Mouse (Mus musculus): ENCODE results near the gene Man1a2.
A peak's percentile ranks its signal among the peaks of the same experiment; 100 is the strongest.

Gene Man1a2

GRCm38 (mm10) chr3:100685087-100685762 is at the start of gene Man1a2:
Gene Man1a2, minus strand, starts transcription at chr3:100685503.
- peak; percentile 64 for DNase-seq (ENCODE audit: low read depth, low spot score)

- DNase-seq (ENCODE audit: low read depth, low spot score) = no peak
Observed at GRCm38 (mm10) chr3:100734482-100735154, 49.3 kb upstream of the Man1a2 start.

GRCm38 (mm10) chr3:100731896-100732295 is 46.6 kb upstream of the Man1a2 start:
- DNase-seq (ENCODE audit: low read depth, low spot score) = no peak

GRCm38 (mm10) chr3:100731347-100731746 is 46.0 kb upstream of the Man1a2 start:
- no peak for DNase-seq (ENCODE audit: low read depth, low spot score)

- DNase-seq (ENCODE audit: low read depth, low spot score) = no peak
Observed at GRCm38 (mm10) chr3:100728008-100728712, 42.9 kb upstream of the Man1a2 start.

GRCm38 (mm10) chr3:100725960-100726674 is 40.8 kb upstream of the Man1a2 start:
- no peak for DNase-seq (ENCODE audit: low read depth, low spot score)

GRCm38 (mm10) chr3:100720786-100721300 is 35.5 kb upstream of the Man1a2 start:
- DNase-seq (ENCODE audit: low read depth, low spot score) = peak; percentile 26

GRCm38 (mm10) chr3:100716241-100716640 is 30.9 kb upstream of the Man1a2 start:
- no peak for DNase-seq (ENCODE audit: low read depth, low spot score)

GRCm38 (mm10) chr3:100715367-100715766 is 30.1 kb upstream of the Man1a2 start:
- no peak for DNase-seq (ENCODE audit: low read depth, low spot score)

- DNase-seq (ENCODE audit: low read depth, low spot score) = no peak
Observed at GRCm38 (mm10) chr3:100713142-100714005, 28.1 kb upstream of the Man1a2 start.

GRCm38 (mm10) chr3:100712140-100712539 is 26.8 kb upstream of the Man1a2 start:
- DNase-seq (ENCODE audit: low read depth, low spot score) = no peak

GRCm38 (mm10) chr3:100711486-100711885 is 26.2 kb upstream of the Man1a2 start:
- DNase-seq (ENCODE audit: low read depth, low spot score) = no peak

- DNase-seq (ENCODE audit: low read depth, low spot score) = no peak
Observed at GRCm38 (mm10) chr3:100707117-100707516, 21.8 kb upstream of the Man1a2 start.

- DNase-seq (ENCODE audit: low read depth, low spot score) = no peak
Observed at GRCm38 (mm10) chr3:100705128-100705667, 19.9 kb upstream of the Man1a2 start.

GRCm38 (mm10) chr3:100703847-100704644 is 18.7 kb upstream of the Man1a2 start:
- DNase-seq (ENCODE audit: low read depth, low spot score) = peak; percentile 86

GRCm38 (mm10) chr3:100702875-100703846 is 17.9 kb upstream of the Man1a2 start:
- DNase-seq (ENCODE audit: low read depth, low spot score) = no peak

- DNase-seq (ENCODE audit: low read depth, low spot score) = no peak
Observed at GRCm38 (mm10) chr3:100688747-100689146, 3.4 kb upstream of the Man1a2 start.

GRCm38 (mm10) chr3:100686756-100687155 is 1.5 kb upstream of the Man1a2 start:
- no peak for DNase-seq (ENCODE audit: low read depth, low spot score)

Data from ES-CJ7 (cell line).